Comparison of ENCODE assay signal across 9 mouse cellular contexts in genomic region chr12:99457521-99458205, GRCm38 (mm10).
DNase-seq lines count a peak whose midpoint lies in the region; ATAC-seq and TF ChIP-seq lines count a peak whose summit lies in the region.
"Had no signal": no experiment of that assay in that cellular context is flagged by ENCODE, and none has a peak within 500 bp of the region (broad histone marks: within the 10 kb centered on the region; RNA-seq: fewer than 3 reads in every experiment).

No protein-coding gene starts in this region.

- H3K4me3 ChIP-seq in hindbrain, embryonic 14.5 days (replicated peaks; ENCODE audit: low read length): no peak overlapping the region
- H3K4me3 ChIP-seq in midbrain, postnatal 0 days (ENCODE audit: low read depth, low read length): peak overlapping the region; percentile 19; the same call in 1 of the 2 replicates
- H3K4me3 ChIP-seq: limb, embryonic 15.5 days had no signal

- H3K4me1 ChIP-seq in hindbrain, embryonic 14.5 days (replicated peaks; ENCODE audit: control insufficient read depth, insufficient read depth, low read length): peaks cover 32% of the 10 kb centered on the region
- H3K4me1 ChIP-seq in midbrain, postnatal 0 days (ENCODE audit: insufficient read depth, low read length): peaks cover 8% of the 10 kb centered on the region; the same call in 1 of the 2 replicates

- no peaks in the 10 kb centered on the region for H3K36me3 ChIP-seq in hindbrain, embryonic 14.5 days (replicated peaks; ENCODE audit: control insufficient read depth, insufficient read depth)
- H3K36me3 ChIP-seq in midbrain, postnatal 0 days (ENCODE audit: insufficient read depth, low read length): no peaks in the 10 kb centered on the region
- H3K36me3 ChIP-seq: limb, embryonic 15.5 days had no signal

- peak overlapping the region; percentile 19 for H3K4me2 ChIP-seq in hindbrain, embryonic 14.5 days (replicated peaks)
- peak overlapping the region; percentile 44 for H3K4me2 ChIP-seq in midbrain, postnatal 0 days (ENCODE audit: low read depth, low read length, poor library complexity, severe bottlenecking)
- H3K4me2 ChIP-seq: limb, embryonic 15.5 days had no signal

- 39% methylated on average over 10 of the region's 10 CpGs for WGBS in hindbrain, embryonic 14.5 days
- WGBS in midbrain, postnatal 0 days: 22% methylated on average over 10 of the region's 10 CpGs

- H3K27me3 ChIP-seq in hindbrain, embryonic 14.5 days (ENCODE audit: control insufficient read depth, insufficient read depth, low read length): no peaks in the 10 kb centered on the region
- no peaks in the 10 kb centered on the region for H3K27me3 ChIP-seq in midbrain, postnatal 0 days (ENCODE audit: insufficient read depth, low read length)
- H3K27me3 ChIP-seq: limb, embryonic 15.5 days had no signal

- peak; percentile 69; the same call in 1 of the 2 replicates for ATAC-seq in hindbrain, embryonic 14.5 days (ENCODE audit: low FRiP score)
- peak; percentile 77 for ATAC-seq in midbrain, postnatal 0 days (ENCODE audit: low FRiP score)

- peak overlapping the region; percentile 52 for H3K27ac ChIP-seq in hindbrain, embryonic 14.5 days
- 0 out of 2 replicates have a peak overlapping the region, but pooled peaks have one; percentile 32 for H3K27ac ChIP-seq in midbrain, postnatal 0 days (ENCODE audit: low read depth, low read length)
- H3K27ac ChIP-seq: limb, embryonic 15.5 days had no signal

- peak overlapping the region; percentile 33 for H3K9ac ChIP-seq in hindbrain, embryonic 14.5 days
- H3K9ac ChIP-seq in midbrain, postnatal 0 days (replicated peaks; ENCODE audit: low read length, poor library complexity, severe bottlenecking): 0 out of 2 replicates have a peak overlapping the region, but pooled peaks have one; percentile 33
- H3K9ac ChIP-seq: limb, embryonic 15.5 days had no signal

- no peaks in the 10 kb centered on the region for H3K9me3 ChIP-seq in hindbrain, embryonic 14.5 days (ENCODE audit: control insufficient read depth, low read length)
- no peaks in the 10 kb centered on the region for H3K9me3 ChIP-seq in midbrain, postnatal 0 days (ENCODE audit: low read length)
- H3K9me3 ChIP-seq: limb, embryonic 15.5 days had no signal

- DNase-seq in layer of hippocampus, adult 11-12 months (ENCODE audit: low spot score): peak; percentile 12
- DNase-seq in layer of hippocampus, postnatal 10 days (ENCODE audit: low spot score in 2 of 2): no peak
- peak; percentile 75 for DNase-seq in c-Kit-positive CD71-positive TER-119-negative erythroid progenitor cells, embryonic 14.5 days (ENCODE audit: low read depth)
- DNase-seq in hindbrain, embryonic 14.5 days (ENCODE audit: low spot score): peak; percentile 76
- DNase-seq in midbrain, postnatal 0 days (ENCODE audit: low spot score): peak; percentile 79
- DNase-seq in adrenal gland, postnatal 14 days: no peak
- DNase-seq in ovary, postnatal 14 days (ENCODE audit: low spot score): no peak
- no peak for DNase-seq in urinary bladder, adult 18-20 months (ENCODE audit: low spot score in 2 of 2)

- no peak for TF ChIP-seq CTCF in midbrain, postnatal 0 days (IDR thresholded peaks at IDR 0.05)

Comparison
In these comparisons a context has a peak if more than half of its experiments do, and no peak if none do; other contexts are left out.
1. DNase-seq: peak in layer of hippocampus, adult 11-12 months (single experiment), c-Kit-positive CD71-positive TER-119-negative erythroid progenitor cells, embryonic 14.5 days (single experiment), hindbrain, embryonic 14.5 days (single experiment) and midbrain, postnatal 0 days (single experiment); none in layer of hippocampus, postnatal 10 days (0 of 2), adrenal gland, postnatal 14 days (single experiment), ovary, postnatal 14 days (single experiment) and urinary bladder, adult 18-20 months (0 of 2).